Mouse (Mus musculus): Measurements from ENCODE around the gene Ces1d.

GRCm38 (mm10) chr8:93171846-93172590, 25.6 kb downstream of the Ces1d start:
- TF ChIP-seq CTCF (IDR thresholded peaks at IDR 0.05; ENCODE audit: low read depth) (no peak), EP300 (IDR thresholded peaks at IDR 0.05; ENCODE audit: low read depth) (no peak)
